Mouse (Mus musculus): ENCODE results near the gene Slc24a3. TPM values are rescaled to one million over a fixed set of nuclear protein-coding genes. Genes with fewer than 3 reads are reported as not detected.

The Slc24a3 gene
- polyA plus RNA-seq, 1 experiment: 66.1 TPM

GRCm38 (mm10) chr2:145373803-145374202 is 206.2 kb downstream of the Slc24a3 start:
- peaks cover 81% of the 10 kb centered on the region for H3K4me1 ChIP-seq
- H3K36me3 ChIP-seq (replicated peaks; ENCODE audit: low read length): peaks cover 15% of the 10 kb centered on the region
- TF ChIP-seq FLI1 (IDR thresholded peaks at IDR 0.05; ENCODE audit: low read length): no peak
- H3K27me3 ChIP-seq (replicated peaks): no peaks in the 10 kb centered on the region
- no peaks in the 10 kb centered on the region for H3K9me3 ChIP-seq
- peak overlapping the region; percentile 60 for H3K4me3 ChIP-seq (replicated peaks)

GRCm38 (mm10) chr2:145382908-145383770 is 215.6 kb downstream of the Slc24a3 start:
- Histone ChIP-seq H3K4me1 (peaks cover 75% of the 10 kb centered on the region), H3K27me3 (replicated peaks) (no peaks in the 10 kb centered on the region), H3K4me3 (replicated peaks) (no peak overlapping the region), H3K36me3 (replicated peaks; ENCODE audit: low read length) (peaks cover 30% of the 10 kb centered on the region), H3K9me3 (no peaks in the 10 kb centered on the region)
- no peak for TF ChIP-seq FLI1 (IDR thresholded peaks at IDR 0.05; ENCODE audit: low read length)
- TF ChIP-seq GATA1 (IDR thresholded peaks at IDR 0.05; ENCODE audit: borderline replicate concordance, low read length): no peak

- peaks cover 35% of the 10 kb centered on the region for H3K36me3 ChIP-seq (replicated peaks; ENCODE audit: low read length)
- no peaks in the 10 kb centered on the region for H3K9me3 ChIP-seq
- peaks cover 82% of the 10 kb centered on the region for H3K4me1 ChIP-seq
- H3K27me3 ChIP-seq (replicated peaks): no peaks in the 10 kb centered on the region
- TF ChIP-seq FLI1 (IDR thresholded peaks at IDR 0.05; ENCODE audit: low read length): no peak
- TF ChIP-seq GATA1 (IDR thresholded peaks at IDR 0.05; ENCODE audit: borderline replicate concordance, low read length): no peak
- H3K4me3 ChIP-seq (replicated peaks): peak overlapping the region; percentile 36
Measured at GRCm38 (mm10) chr2:145384221-145384620, 216.7 kb downstream of the Slc24a3 start.

- peaks cover 85% of the 10 kb centered on the region for H3K4me1 ChIP-seq
- H3K4me3 ChIP-seq (replicated peaks): peak overlapping the region; percentile 65
- TF ChIP-seq FLI1 (IDR thresholded peaks at IDR 0.05; ENCODE audit: low read length) (no peak), GATA1 (IDR thresholded peaks at IDR 0.05; ENCODE audit: borderline replicate concordance, low read length) (no peak)
- no peaks in the 10 kb centered on the region for H3K9me3 ChIP-seq
- peaks cover 37% of the 10 kb centered on the region for H3K36me3 ChIP-seq (replicated peaks; ENCODE audit: low read length)
- no peaks in the 10 kb centered on the region for H3K27me3 ChIP-seq (replicated peaks)
Measured at GRCm38 (mm10) chr2:145385220-145385619, 217.7 kb downstream of the Slc24a3 start.

GRCm38 (mm10) chr2:145385773-145386172 is 218.2 kb downstream of the Slc24a3 start:
- Histone ChIP-seq H3K27me3 (replicated peaks) (no peaks in the 10 kb centered on the region), H3K36me3 (replicated peaks; ENCODE audit: low read length) (peaks cover 39% of the 10 kb centered on the region), H3K4me3 (replicated peaks) (no peak overlapping the region), H3K4me1 (peaks cover 85% of the 10 kb centered on the region), H3K9me3 (no peaks in the 10 kb centered on the region)
- TF ChIP-seq FLI1 (IDR thresholded peaks at IDR 0.05; ENCODE audit: low read length) (no peak), GATA1 (IDR thresholded peaks at IDR 0.05; ENCODE audit: borderline replicate concordance, low read length) (no peak)

- peaks cover 11% of the 10 kb centered on the region for H3K9me3 ChIP-seq
- H3K4me3 ChIP-seq (replicated peaks): peak overlapping the region; percentile 14
- TF ChIP-seq FLI1 (IDR thresholded peaks at IDR 0.05; ENCODE audit: low read length): no peak
- TF ChIP-seq GATA1 (IDR thresholded peaks at IDR 0.05; ENCODE audit: borderline replicate concordance, low read length): no peak
Measured at GRCm38 (mm10) chr2:145395804-145396203, 228.2 kb downstream of the Slc24a3 start.

GRCm38 (mm10) chr2:145396579-145396978 is 229.0 kb downstream of the Slc24a3 start:
- H3K4me3 ChIP-seq (replicated peaks): peak overlapping the region; percentile 78
- H3K4me1 ChIP-seq: peaks cover 61% of the 10 kb centered on the region
- peaks cover 11% of the 10 kb centered on the region for H3K9me3 ChIP-seq
- peaks cover 18% of the 10 kb centered on the region for H3K36me3 ChIP-seq (replicated peaks; ENCODE audit: low read length)
- peak; percentile 80 for TF ChIP-seq GATA1 (IDR thresholded peaks at IDR 0.05; ENCODE audit: borderline replicate concordance, low read length)
- no peak for TF ChIP-seq FLI1 (IDR thresholded peaks at IDR 0.05; ENCODE audit: low read length)
- H3K27me3 ChIP-seq (replicated peaks): no peaks in the 10 kb centered on the region

More at GRCm38 (mm10) chr2:145395804-145396203, 228.2 kb downstream of the Slc24a3 start:
- H3K4me1 ChIP-seq: peaks cover 68% of the 10 kb centered on the region
- peaks cover 23% of the 10 kb centered on the region for H3K36me3 ChIP-seq (replicated peaks; ENCODE audit: low read length)
- H3K27me3 ChIP-seq (replicated peaks): no peaks in the 10 kb centered on the region

GRCm38 (mm10) chr2:145397456-145398206 is 230.1 kb downstream of the Slc24a3 start:
- Histone ChIP-seq H3K27me3 (replicated peaks) (no peaks in the 10 kb centered on the region), H3K9me3 (peaks cover 11% of the 10 kb centered on the region), H3K4me1 (peaks cover 55% of the 10 kb centered on the region), H3K36me3 (replicated peaks; ENCODE audit: low read length) (peaks cover 14% of the 10 kb centered on the region), H3K4me3 (replicated peaks) (no peak overlapping the region)
- TF ChIP-seq FLI1 (IDR thresholded peaks at IDR 0.05; ENCODE audit: low read length) (no peak), GATA1 (IDR thresholded peaks at IDR 0.05; ENCODE audit: borderline replicate concordance, low read length) (no peak)

- peaks cover 45% of the 10 kb centered on the region for H3K4me1 ChIP-seq
- peaks cover 11% of the 10 kb centered on the region for H3K9me3 ChIP-seq
- H3K4me3 ChIP-seq (replicated peaks): no peak overlapping the region
- no peaks in the 10 kb centered on the region for H3K27me3 ChIP-seq (replicated peaks)
- no peak for TF ChIP-seq FLI1 (IDR thresholded peaks at IDR 0.05; ENCODE audit: low read length)
- TF ChIP-seq GATA1 (IDR thresholded peaks at IDR 0.05; ENCODE audit: borderline replicate concordance, low read length): no peak
- peaks cover 14% of the 10 kb centered on the region for H3K36me3 ChIP-seq (replicated peaks; ENCODE audit: low read length)
Measured at GRCm38 (mm10) chr2:145401240-145401805, 233.8 kb downstream of the Slc24a3 start.
